Mouse (Mus musculus) heart, adult 18-20 months (tissue): ENCODE data around the gene Gpr171. TPM values are rescaled to one million over a fixed set of nuclear protein-coding genes. Genes with fewer than 3 reads are reported as not detected.
"Not testable (repeated sequence)": the region's sequence is repeated elsewhere in the genome, so short reads cannot be mapped to it uniquely, and the experiment has no call there.

Experiments used
- DNase-seq, 2 experiments: peaks; one replicate each; pipeline ENCODE4 v3.0.0; 2021 to 2022; ENCODE audit warnings: mixed read lengths in 1 of 2
- long read RNA-seq, 2 experiments: library from polyadenylated mRNA; stranded (forward); transcript quantifications; one replicate each; pipeline ENCODE4 v2.0.0; 2021
- total RNA-seq, 2 experiments: library from RNA; stranded (reverse); gene quantifications; 2 replicates each; pipeline ENCODE4 v1.2.3; 2021

Gpr171 gene
- 1 to 10 TPM in 1 of 2 experiments, under 1 TPM in 1; 0.22 to 1.0 TPM for total RNA-seq
- long read RNA-seq, experiment 1 = 0 reads
- long read RNA-seq, experiment 2 = 0 reads

DNA sequence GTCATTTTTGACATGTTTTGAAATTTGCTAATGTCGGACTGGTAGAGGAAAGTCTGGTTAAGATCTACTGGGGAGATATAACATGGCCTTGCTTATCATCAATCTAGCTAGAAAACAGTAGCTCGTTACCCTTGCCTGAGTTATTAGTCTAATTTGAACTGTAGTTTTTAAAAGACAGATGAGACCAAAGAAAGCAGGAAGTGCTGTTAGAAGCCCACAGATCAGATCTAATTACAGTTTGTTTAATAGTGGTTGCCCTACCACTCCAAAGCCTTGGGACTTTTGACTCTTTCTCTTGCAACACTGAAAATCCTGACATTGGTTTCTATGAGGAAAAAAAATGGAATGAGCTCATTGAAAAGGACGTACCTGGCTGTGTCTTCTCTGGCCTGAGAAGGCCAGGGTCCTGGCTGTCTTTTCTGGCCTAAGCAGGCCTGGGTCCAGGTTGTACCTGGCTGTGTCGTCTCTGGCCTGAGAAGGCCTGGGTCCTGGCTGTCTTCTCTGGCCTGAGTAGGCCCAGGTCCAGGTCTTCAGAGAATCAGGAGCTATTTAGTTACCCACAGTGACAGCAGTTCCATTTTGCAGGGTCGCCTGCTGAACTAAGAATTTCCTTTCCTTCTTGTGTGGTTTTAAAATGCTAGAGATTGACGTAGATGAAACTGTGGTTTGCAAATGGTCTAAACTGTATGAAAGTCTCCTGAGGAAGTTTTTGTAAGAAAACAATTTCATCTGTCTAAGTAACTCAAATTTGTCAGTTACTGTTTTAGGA, at the start of gene Gpr171:
Gene Gpr171 (minus strand): TSS at position 604 of the 769 bp plus-strand sequence.
- DNase-seq = no peak

DNA sequence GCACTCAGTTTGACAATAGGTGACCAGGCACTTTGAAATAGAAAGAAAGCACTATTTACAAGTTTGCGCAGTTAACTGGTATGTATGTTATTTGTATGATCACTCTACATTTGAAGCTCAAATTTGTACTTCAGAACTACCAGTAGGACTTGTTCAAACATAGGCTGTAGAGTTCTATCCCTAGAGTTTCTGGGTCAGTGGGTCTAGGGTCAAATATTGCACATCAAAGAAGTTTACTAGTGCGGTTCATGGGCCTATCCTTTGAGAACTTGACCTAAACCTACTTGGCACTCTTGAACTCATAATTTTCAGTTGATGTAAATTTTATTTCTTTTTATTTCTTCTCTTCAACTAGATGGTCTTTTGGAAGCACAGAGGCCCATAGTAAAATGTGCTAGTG, 49.0 kb upstream of the Gpr171 start:
- DNase-seq = no peak

DNA sequence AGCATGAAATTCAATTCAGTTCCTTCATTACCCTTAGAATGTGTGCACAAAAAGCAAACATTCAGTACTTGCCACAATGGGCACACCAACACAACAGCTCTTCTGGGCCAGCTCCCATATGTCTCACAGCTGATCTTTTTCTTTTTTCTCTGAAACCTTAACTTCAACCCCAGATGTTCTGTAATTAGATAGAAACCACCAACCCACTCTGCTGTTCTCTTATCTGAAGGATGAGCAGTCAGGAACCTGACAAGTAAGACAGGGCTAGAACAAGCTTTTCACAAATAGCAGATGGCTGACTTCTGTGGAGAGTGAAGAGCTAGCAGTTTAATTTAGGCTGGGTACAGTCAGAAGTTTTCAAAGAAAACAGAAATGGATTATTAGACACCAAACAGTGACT, 48.0 kb upstream of the Gpr171 start:
- DNase-seq = no peak

DNA sequence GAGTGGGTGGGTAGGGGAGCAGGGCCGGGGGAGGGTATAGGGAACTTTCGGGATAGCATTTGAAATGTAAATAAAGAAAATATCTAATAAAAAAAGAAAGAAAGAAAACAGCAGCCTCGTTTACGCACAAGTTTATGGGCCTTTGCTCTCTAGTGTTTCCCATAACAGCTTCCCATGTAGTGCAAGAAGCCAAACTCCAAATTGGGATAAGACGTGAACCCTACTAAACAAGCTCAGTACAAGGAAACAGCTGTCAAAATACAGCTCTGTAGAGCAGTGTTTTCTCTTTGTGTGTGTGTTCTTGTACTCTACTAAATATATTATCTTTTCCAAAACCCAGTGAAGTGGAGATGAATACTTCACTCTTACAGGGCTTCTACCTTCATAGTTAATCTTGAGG, 43.6 kb upstream of the Gpr171 start:
- peak in 1 of 2 experiments; percentile 33 for DNase-seq

DNA sequence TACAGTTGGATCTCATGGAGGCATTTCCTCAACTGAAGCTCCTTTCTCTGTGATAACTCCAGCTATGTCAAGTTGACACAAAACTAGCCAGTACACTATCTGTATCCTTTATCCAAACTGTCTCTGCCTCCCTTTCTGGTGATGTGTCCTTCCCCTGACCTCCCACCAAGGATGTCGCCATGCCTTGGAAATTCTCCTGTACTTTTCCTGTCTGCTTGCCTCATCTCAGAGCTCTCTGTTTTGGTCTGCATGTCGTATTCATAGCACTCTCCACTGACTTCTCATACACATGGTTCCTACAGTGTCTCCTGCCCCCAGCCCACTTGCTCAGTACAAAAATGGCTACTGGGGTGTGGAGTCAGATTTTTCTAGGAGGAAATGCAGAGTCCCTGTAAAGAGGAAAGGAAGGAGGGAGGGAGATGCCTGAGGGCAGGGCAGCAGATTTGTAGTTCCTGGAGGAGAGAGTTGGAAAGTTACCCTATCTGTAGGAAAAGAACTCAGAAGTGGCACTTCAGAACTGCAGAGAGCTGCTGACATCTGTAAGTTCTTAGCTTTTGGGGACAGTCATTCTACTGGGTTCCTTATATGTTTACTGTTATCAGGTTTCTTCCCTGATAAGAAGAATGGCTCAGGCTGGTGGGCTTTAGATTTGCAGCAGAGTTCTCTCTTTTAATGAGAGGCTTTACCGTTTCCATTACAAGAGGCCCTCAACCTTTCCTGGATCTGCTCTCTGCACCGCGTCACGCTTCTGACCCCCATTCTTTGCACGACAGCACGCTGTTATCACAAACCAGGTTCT, 40.1 kb upstream of the Gpr171 start:
- no peak for DNase-seq

DNA sequence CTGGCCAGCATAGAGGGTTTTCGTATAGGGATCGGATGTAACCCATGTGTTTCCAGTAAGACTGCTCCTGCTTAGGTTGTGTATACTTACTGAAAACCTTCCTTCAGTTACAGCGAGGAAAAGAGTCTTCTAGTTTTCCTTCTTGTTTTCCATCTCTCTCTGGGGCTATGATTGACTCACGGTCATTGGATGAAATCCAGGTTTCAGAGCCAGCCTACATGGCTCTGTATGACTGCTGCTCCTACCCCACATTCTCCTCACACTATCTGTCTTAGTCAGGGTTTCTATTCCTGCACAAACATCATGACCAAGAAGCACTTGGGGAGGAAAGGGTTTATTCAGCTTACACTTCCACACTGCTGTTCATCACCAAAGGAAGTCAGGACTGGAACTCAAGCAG, 39.3 kb upstream of the Gpr171 start:
- not testable (repeated sequence) for DNase-seq

DNA sequence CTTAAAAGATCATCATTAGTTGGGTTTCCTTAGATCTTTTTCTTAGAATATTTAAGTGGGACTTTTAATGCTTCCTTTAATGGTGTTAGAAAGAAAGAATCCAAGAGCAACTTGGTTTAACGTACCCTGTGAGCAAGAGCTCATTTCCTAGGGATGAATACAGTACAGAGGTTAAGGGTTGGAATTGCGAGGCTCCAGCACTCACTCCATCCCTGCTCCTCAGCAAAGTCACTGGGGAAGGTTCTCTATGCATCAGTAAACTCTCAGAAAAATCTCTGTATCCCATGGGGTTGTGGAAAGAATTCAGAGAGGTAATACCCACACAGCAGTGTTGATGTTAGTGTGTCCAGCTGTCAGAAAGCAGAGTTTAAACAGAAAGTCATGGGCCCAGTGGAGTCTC, 38.5 kb upstream of the Gpr171 start:
- DNase-seq = no peak

DNA sequence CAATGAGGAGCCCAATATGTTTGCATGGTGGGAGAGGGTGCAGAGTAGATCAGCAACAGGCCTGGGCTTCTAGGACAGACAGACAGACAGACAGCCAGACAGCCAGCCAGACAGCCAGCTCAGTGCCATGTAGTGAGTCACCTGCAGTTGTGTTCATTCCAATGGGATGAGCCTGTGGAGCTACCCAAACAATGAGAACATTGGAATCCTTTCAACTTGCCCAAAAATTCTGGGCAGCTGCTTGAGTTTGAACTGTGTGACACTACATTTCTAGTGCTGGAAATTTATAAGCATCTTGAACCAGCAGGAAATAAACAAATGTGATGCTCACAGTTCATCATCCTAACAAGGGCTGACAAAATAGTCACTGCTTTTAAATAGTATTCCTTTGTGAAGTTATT, 38.0 kb upstream of the Gpr171 start:
- DNase-seq = no peak

DNA sequence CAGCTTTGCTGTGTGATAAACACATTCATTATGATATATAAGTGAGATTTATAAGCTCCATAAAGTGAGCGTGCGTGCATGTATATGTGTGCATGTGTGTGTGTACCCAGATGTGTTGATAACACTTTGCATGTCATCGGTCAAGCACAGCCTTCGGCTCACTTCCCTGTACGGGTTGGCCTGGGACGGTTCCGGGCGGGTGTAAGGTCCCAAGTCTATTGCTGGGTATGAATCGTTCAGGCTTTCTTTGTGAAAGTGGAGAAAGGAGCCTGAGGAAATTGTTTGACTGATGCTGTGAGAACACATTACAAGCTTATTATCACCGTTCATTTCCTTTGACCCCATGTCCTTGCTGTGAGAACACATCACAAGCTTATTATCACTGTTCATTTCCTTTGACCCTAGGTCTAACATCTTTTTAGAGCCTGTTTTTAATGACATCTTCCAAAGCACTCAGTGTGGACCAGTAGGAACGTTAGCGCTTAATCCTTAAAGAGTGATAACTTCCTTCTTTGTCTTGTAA, 37.4 kb upstream of the Gpr171 start:
- DNase-seq = no peak

DNA sequence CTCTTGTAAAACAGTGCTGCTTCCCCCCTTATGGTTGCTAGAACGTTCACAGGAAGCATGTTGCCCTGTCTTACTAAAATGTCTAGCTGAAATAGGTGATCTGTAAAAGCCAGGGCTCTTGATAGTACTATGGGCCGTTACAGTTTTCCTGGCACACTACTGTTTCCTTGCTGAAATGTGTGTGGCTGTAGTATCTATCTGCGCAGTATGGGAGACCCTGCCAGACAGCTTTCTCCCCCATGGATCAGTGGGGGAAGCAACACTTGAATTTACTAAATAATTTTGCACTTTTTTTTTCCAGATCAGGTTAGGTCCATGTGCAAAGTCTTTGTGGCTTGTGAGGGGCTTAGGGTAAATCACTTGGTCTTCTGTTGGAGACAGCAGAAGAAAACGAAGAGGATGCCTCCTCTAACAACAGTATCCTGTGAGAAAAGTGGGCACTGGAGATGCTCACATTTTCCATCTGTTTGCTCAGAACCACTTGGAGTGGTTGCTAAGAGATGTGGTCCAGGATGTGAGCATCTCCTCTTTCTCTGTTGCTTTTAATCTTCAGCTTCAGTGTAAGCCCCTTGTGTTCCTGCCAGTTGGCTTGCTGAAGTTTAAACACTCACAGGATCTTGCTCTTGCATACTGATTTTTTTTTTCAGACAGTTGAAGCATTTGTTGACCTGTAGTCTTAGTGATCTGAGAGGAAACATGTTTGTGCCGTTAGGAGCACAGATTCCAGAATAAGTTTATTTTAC, 34.5 kb upstream of the Gpr171 start:
- no peak for DNase-seq

DNA sequence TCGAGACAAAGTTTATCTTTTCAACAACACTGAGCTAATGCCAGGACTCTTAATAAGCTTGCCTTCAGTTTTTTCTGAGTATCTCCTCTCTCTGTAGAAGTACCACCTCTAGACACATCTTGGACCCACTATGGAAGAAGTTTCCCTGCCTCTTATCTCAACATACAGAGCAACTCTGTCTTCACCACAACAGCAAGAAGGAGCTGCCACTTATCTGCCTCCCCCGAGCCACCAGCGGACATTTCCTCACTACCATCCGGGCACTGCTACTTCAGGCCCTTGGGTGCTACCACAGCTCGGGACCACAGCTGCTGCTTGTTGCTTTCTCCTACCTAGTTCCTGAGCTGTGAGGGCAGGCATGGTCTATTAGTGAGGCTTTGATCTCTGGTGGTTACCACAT, 31.6 kb upstream of the Gpr171 start:
- DNase-seq = no peak

DNA sequence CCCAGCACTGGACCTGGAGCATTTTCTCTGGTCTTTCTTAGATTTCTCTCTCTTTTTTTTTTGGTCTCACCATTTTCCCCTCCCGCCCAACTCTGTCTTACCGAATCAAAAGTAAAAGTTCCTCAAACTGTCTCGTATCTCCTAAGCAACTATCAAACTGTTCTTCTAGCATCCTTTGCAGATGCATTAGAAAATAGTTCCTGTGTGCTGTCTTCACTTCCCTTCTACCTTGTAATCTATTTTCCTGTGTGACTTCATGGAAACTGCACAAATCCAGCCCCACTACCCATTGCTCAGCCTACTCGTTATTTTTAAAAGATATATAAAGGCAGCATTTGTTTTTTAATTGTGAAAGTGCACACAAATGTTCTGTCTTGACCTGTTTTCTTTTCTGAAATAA, 30.3 kb upstream of the Gpr171 start:
- DNase-seq = no peak

DNA sequence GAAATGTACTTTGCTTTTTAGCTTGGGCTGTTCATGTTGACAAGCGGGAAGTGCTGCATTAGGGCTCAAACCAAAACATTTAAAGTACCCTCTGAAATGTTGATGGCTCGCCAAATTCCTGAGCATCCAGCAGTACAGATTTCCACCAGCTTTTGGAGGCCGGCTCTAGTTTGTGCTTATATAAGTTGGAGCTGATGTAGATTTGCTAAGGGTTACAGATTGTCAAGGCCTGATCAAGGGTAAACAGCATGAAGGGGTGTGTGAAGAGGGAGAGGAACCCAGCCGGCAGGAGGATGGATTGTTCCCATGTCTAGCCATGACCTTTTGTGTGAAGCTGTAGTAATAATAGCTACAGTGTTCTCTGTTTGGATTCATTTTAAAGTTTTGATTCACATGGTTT, 29.5 kb upstream of the Gpr171 start:
- no peak for DNase-seq

DNA sequence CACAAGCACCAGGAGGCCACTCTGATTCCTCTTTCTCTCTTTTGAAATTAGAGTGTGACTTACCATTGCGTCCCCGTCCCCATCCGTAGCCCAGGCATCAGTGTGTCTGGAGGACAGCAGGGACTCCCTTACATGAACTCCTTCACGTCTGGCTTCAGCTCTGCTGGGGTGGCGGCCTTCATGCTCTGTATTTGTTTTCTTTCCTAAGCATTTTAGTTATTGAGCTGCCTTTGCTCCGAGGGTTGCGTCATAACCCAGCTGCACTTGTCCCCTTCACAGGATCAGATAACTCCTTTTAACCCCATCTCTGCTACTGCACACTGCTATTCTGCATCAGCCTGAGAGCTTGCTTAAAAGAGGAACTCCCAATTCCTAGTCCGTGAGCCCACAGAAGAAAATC, 28.8 kb upstream of the Gpr171 start:
- DNase-seq = peak; percentile 48 to 49

DNA sequence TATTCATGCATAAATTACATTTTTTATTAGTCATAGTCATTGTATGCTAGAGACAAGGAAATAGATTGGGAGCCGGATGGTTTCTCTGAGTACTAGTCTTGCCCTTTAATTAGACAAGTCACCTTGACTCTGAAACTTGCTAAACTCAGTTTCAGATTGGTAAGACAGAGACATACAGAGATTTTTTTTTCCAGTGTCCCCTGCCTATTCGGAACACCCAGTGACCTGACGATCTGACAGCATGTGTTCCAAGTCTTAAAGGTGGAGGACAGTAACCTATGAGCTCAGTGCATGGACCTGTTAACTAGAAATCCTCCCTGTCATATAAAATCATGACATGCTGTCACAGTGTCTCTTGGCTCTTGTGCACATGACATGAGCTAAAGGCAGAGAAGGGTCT, 27.9 kb upstream of the Gpr171 start:
- DNase-seq = no peak

DNA sequence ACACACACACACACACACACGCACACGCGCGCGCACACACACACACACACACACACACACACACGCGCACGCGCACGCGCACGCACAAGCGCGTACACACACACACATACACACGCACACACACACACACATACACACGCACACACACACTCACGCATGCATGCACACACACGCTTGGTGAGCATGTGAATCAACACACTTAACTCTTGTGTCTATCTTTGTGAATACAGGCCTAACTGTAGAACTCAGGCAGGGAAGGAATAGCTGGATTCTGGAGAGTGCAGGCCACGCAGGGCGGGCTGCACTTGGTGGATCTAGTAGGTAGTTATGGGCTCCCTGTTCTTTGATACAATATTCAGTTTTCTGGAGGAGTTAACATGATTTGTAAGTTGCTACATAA, 27.1 kb upstream of the Gpr171 start:
- no peak for DNase-seq

DNA sequence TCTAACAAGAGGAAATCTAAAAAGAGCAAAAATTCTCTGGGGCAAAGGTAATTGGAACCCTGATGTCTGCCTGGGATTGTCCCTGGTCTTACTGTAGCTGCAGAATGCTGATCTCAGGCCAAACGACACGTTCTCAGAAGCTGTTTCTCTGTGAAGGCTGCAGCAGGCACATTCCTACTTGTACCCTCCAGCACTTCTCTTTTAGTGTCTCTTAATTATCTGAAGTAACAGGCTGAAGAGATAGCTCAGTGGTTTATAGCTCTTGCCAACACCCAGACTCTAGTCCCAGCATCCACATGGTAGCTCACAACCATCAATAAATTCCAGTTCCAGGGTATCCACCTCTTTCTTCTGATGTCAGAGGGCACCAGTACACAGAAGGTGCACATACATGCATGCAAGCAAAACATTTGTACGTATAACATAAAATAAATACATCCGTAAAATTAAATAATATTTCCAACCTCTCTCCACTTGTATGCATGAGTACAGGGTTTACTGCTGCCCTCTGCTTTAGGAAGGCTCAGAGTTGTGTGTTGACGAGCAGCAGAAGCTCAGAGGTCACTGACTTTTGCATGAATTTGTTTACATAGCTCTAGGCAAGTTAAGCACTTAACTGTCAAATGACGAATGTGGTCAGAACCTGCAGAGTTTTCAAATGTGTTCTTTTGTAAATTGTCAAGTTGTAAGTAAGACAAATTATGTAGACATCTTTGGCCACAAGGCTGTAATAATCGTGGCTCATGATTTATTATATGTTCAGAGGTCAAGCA, 24.3 kb upstream of the Gpr171 start:
- no peak for DNase-seq

DNA sequence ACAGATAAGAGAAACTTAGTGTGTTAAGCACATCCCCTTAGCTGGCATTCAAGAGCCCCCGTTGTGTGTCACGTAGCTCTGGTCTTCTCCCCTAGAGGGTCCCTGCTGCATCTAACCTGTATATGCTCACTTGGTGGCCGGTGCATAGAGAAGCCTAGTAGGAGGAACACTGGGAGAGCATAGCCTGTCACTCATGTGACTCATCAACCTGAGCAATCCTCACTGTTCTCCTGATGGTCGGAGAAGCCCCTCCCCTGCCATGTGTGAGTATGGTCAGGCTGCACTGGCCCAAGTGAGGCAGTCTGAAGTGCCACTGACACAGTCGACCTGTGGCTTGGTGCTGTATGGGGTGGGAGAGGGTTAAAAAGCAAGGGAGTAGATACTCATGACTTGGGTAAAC, 23.4 kb upstream of the Gpr171 start:
- DNase-seq = no peak

DNA sequence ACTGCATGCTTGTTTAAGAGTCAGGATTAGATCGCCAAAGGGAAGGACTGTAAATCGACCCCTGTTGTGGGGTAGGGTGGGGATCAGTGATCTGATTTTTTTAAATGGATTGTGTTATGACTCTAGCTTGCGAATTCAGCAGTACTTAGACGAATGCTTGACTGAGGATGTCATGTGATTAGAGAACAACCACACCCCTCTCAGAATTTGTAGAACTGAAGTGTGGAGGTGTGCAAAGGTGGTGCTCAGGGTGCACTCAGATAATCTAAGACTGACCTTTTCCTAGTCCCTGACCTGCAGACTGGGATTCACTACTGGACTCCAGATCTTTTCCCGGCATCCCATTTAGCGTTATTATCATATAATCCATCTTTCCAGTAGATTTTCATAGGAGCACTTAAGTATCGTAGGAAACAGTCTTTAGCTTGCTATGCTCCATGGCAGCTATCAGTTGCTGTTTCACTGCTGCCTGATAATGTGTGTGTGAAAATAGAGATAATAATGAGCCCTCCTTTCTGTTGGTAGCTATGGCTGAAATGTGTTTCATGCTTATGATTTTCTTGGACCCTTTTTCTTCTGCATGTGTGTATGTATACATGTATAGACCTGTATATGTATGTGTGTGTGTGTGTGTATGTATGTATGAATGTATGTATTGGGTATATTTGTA, 20.3 kb upstream of the Gpr171 start:
- DNase-seq = no peak

DNA sequence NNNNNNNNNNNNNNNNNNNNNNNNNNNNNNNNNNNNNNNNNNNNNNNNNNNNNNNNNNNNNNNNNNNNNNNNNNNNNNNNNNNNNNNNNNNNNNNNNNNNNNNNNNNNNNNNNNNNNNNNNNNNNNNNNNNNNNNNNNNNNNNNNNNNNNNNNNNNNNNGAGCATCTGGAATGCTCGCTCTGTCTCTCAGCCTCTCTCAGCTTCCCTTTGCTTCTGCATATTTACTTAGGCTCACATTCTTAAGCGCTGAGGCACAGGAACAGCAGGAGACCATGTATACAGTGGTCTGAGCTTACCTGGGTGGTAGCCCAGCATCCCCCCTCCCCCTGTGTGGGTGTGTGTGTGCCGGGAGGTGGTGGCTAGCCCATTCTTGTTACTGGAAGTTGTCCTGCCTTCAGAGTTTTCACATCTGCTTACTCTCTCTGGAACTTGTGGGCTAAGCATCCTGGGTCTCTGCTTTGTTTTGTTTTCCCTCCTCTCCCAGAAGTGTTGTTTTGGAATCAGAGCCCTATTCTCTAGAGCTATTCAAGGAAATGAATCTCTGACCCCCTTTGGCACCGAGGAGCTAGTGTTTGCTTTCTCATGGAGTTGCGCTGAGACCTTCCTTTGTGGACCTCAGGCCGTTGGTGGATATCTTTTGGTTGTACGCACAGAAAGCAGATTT, 19.6 kb upstream of the Gpr171 start:
- peak; percentile 43 to 47 for DNase-seq
